Mouse (Mus musculus): ENCODE results near the gene Sptan1. TPM values are rescaled to one million over a fixed set of nuclear protein-coding genes. Genes with fewer than 3 reads are reported as not detected.

The Sptan1 gene
- total RNA-seq, 2 experiments from 2014 or later: 59.3 to 131 TPM

Other genes with a start within 250 kb of the Sptan1 start
- gene Gm13420, start 213.9 kb upstream of the Sptan1 start, total RNA-seq (2015): not detected in 2 replicates
- gene Gm13420, start 213.9 kb upstream of the Sptan1 start, total RNA-seq (2017): not detected in 2 replicates
- 0.39 TPM in 1 of 2 replicates, not detected in the other for gene Gm13547, start 206.2 kb upstream of the Sptan1 start, total RNA-seq (2015)
- not detected in 2 replicates for gene Gm13547, start 206.2 kb upstream of the Sptan1 start, total RNA-seq (2017)
- gene Coq4, start 178.1 kb upstream of the Sptan1 start, total RNA-seq (2015): 3.5 and 4.6 TPM in 2 replicates
- 1.5 and 2.9 TPM in 2 replicates for gene Coq4, start 178.1 kb upstream of the Sptan1 start, total RNA-seq (2017)
- gene Trub2, start 177.1 kb upstream of the Sptan1 start, total RNA-seq (2015): 13.7 and 16.1 TPM in 2 replicates
- gene Trub2, start 177.1 kb upstream of the Sptan1 start, total RNA-seq (2017): 21.3 and 33.2 TPM in 2 replicates
- gene Slc27a4, start 162.9 kb upstream of the Sptan1 start, total RNA-seq (2015): 14.1 and 17.7 TPM in 2 replicates
- gene Slc27a4, start 162.9 kb upstream of the Sptan1 start, total RNA-seq (2017): 17.4 and 18.0 TPM in 2 replicates
- gene Urm1, start 145.5 kb upstream of the Sptan1 start, total RNA-seq (2015): 8.2 and 9.3 TPM in 2 replicates
- 16.1 and 17.8 TPM in 2 replicates for gene Urm1, start 145.5 kb upstream of the Sptan1 start, total RNA-seq (2017)
- gene Cercam, start 96.4 kb upstream of the Sptan1 start, total RNA-seq (2015): 5.3 and 9.6 TPM in 2 replicates
- gene Cercam, start 96.4 kb upstream of the Sptan1 start, total RNA-seq (2017): 4.3 and 6.7 TPM in 2 replicates
- gene Odf2, start 76.3 kb upstream of the Sptan1 start, total RNA-seq (2015): 28.2 and 29.9 TPM in 2 replicates
- gene Odf2, start 76.3 kb upstream of the Sptan1 start, total RNA-seq (2017): 85.0 and 88.4 TPM in 2 replicates
- gene Gle1, start 30.1 kb upstream of the Sptan1 start, total RNA-seq (2015): 17.5 and 18.4 TPM in 2 replicates
- gene Gle1, start 30.1 kb upstream of the Sptan1 start, total RNA-seq (2017): 44.2 and 54.7 TPM in 2 replicates
- gene Wdr34, start 83.3 kb downstream of the Sptan1 start, total RNA-seq (2015): 0.91 and 1.2 TPM in 2 replicates
- 1.8 and 5.7 TPM in 2 replicates for gene Wdr34, start 83.3 kb downstream of the Sptan1 start, total RNA-seq (2017)
- gene Set, start 91.8 kb downstream of the Sptan1 start, total RNA-seq (2015): 160 and 167 TPM in 2 replicates
- 634 and 647 TPM in 2 replicates for gene Set, start 91.8 kb downstream of the Sptan1 start, total RNA-seq (2017)
- gene Pkn3, start 112.1 kb downstream of the Sptan1 start, total RNA-seq (2015): 3.0 and 4.8 TPM in 2 replicates
- gene Pkn3, start 112.1 kb downstream of the Sptan1 start, total RNA-seq (2017): 7.0 and 9.1 TPM in 2 replicates
- gene Zdhhc12, start 128.1 kb downstream of the Sptan1 start, total RNA-seq (2015): 20.3 and 24.6 TPM in 2 replicates
- 8.2 and 10.7 TPM in 2 replicates for gene Zdhhc12, start 128.1 kb downstream of the Sptan1 start, total RNA-seq (2017)
- gene Zer1, start 159.0 kb downstream of the Sptan1 start, total RNA-seq (2015): 10.1 and 11.7 TPM in 2 replicates
- gene Zer1, start 159.0 kb downstream of the Sptan1 start, total RNA-seq (2017): 8.7 and 10.7 TPM in 2 replicates
- gene Tbc1d13, start 168.2 kb downstream of the Sptan1 start, total RNA-seq (2015): 21.2 and 25.8 TPM in 2 replicates
- gene Tbc1d13, start 168.2 kb downstream of the Sptan1 start, total RNA-seq (2017): 36.5 and 50.0 TPM in 2 replicates
- gene Endog, start 205.9 kb downstream of the Sptan1 start, total RNA-seq (2015): 2.3 and 4.1 TPM in 2 replicates
- gene Endog, start 205.9 kb downstream of the Sptan1 start, total RNA-seq (2017): 2.9 and 4.0 TPM in 2 replicates
- gene Spout1, start 212.9 kb downstream of the Sptan1 start, total RNA-seq (2015): 5.4 and 5.5 TPM in 2 replicates
- 8.5 and 11.7 TPM in 2 replicates for gene Spout1, start 212.9 kb downstream of the Sptan1 start, total RNA-seq (2017)
- 1.5 and 2.3 TPM in 2 replicates for gene Kyat1, start 240.3 kb downstream of the Sptan1 start, total RNA-seq (2015)
- gene Kyat1, start 240.3 kb downstream of the Sptan1 start, total RNA-seq (2017): 3.3 and 5.0 TPM in 2 replicates

Measured in megakaryocyte, adult 5-6 weeks (primary cell).